Comparison of ENCODE assay signal across 8 mouse cellular contexts in genomic region chr12:71768471-71768870, GRCm38 (mm10).
DNase-seq lines count a peak whose midpoint lies in the region; ATAC-seq lines count a peak whose summit lies in the region.

No protein-coding gene starts in this region.

- H3K36me3 ChIP-seq in hindbrain, embryonic 14.5 days (replicated peaks; ENCODE audit: control insufficient read depth, insufficient read depth) = no peaks in the 10 kb centered on the region

- no peak for ATAC-seq in hindbrain, embryonic 14.5 days (ENCODE audit: low FRiP score)

- no peak overlapping the region for H3K9ac ChIP-seq in hindbrain, embryonic 14.5 days

- 5% methylated on average over 12 of the region's 12 CpGs for WGBS in hindbrain, embryonic 14.5 days

- peak; percentile 71 for DNase-seq in Muller cell, postnatal 12 days (ENCODE audit: inconsistent ontology term)
- DNase-seq in cerebellum, postnatal 10 days = peak; percentile 90 to 93
- DNase-seq in frontal cortex, postnatal 25 days (ENCODE audit: low spot score in 2 of 2) = peak; percentile 62 to 74
- peak; percentile 94 for DNase-seq in hindbrain, embryonic 14.5 days (ENCODE audit: low spot score)
- peak; percentile 72 to 97 for DNase-seq in layer of hippocampus, postnatal 25 days (ENCODE audit: extremely low spot score in 1 of 2, low spot score in 1 of 2)
- DNase-seq in lung, postnatal 36 days = peak; percentile 87
- peak; percentile 70 for DNase-seq in retina, postnatal 7 days (ENCODE audit: low read depth, low spot score)
- DNase-seq in urinary bladder, adult 18-20 months (ENCODE audit: low spot score in 2 of 2) = peak; percentile 53 to 72

- H3K4me3 ChIP-seq in hindbrain, embryonic 14.5 days (replicated peaks; ENCODE audit: low read length) = no peak overlapping the region

- H3K27ac ChIP-seq in hindbrain, embryonic 14.5 days = no peak overlapping the region

- H3K9me3 ChIP-seq in hindbrain, embryonic 14.5 days (ENCODE audit: control insufficient read depth, low read length) = no peaks in the 10 kb centered on the region

- peak overlapping the region; percentile 40 for H3K4me2 ChIP-seq in hindbrain, embryonic 14.5 days (replicated peaks)

- peaks cover 4% of the 10 kb centered on the region; the same call in 1 of the 2 replicates for H3K4me1 ChIP-seq in hindbrain, embryonic 14.5 days (replicated peaks; ENCODE audit: control insufficient read depth, insufficient read depth, low read length)

- no peaks in the 10 kb centered on the region for H3K27me3 ChIP-seq in hindbrain, embryonic 14.5 days (ENCODE audit: control insufficient read depth, insufficient read depth, low read length)
